8 mouse cellular contexts compared by ENCODE assay signal in genomic region chr13:47777206-47778099, GRCm38 (mm10).
DNase-seq lines count a peak whose midpoint lies in the region; ATAC-seq and TF ChIP-seq lines count a peak whose summit lies in the region.

No protein-coding gene starts in this region.

- TF ChIP-seq CTCF in spleen, adult 2 months (IDR thresholded peaks at IDR 0.05; ENCODE audit: extremely low read depth, insufficient read depth, insufficient read length, insufficient replicate concordance), result no peak
- TF ChIP-seq CTCF in testis, adult 2 months (IDR thresholded peaks at IDR 0.05; ENCODE audit: control insufficient read depth, insufficient read depth, insufficient replicate concordance, low read depth, low read length), result no peak

- no peak for ATAC-seq in forebrain, embryonic 14.5 days
- no peak for ATAC-seq in forebrain, embryonic 13.5 days
- ATAC-seq in limb, embryonic 15.5 days (ENCODE audit: insufficient number of reproducible peaks, low FRiP score, low TSS enrichment, low read depth), result peak; percentile 69; the same call in 1 of the 2 replicates

- H3K9me3 ChIP-seq in forebrain, embryonic 14.5 days (replicated peaks; ENCODE audit: control insufficient read depth, low read length), result no peaks in the 10 kb centered on the region
- H3K9me3 ChIP-seq in forebrain, embryonic 13.5 days (replicated peaks), result no peaks in the 10 kb centered on the region
- H3K9me3 ChIP-seq in limb, embryonic 15.5 days, result no peaks in the 10 kb centered on the region

- WGBS in forebrain, embryonic 14.5 days, result 68% methylated on average over 15 of the region's 15 CpGs
- WGBS in forebrain, embryonic 13.5 days, result 68% methylated on average over 15 of the region's 15 CpGs
- 75% methylated on average over 15 of the region's 15 CpGs for WGBS in spleen, adult 2 months
- WGBS in limb, embryonic 15.5 days, result 32% methylated on average over 15 of the region's 15 CpGs

- H3K4me2 ChIP-seq in forebrain, embryonic 14.5 days (ENCODE audit: low read length), result no peak overlapping the region
- H3K4me2 ChIP-seq in forebrain, embryonic 13.5 days, result no peak overlapping the region
- H3K4me2 ChIP-seq in limb, embryonic 15.5 days, result peak overlapping the region; percentile 30; the same call in 1 of the 2 replicates

- H3K36me3 ChIP-seq in forebrain, embryonic 14.5 days (ENCODE audit: control insufficient read depth, insufficient read depth, low read length), result no peaks in the 10 kb centered on the region
- H3K36me3 ChIP-seq in forebrain, embryonic 13.5 days (ENCODE audit: poor library complexity, severe bottlenecking), result no peaks in the 10 kb centered on the region
- H3K36me3 ChIP-seq in spleen, adult 2 months (ENCODE audit: control insufficient read depth, insufficient read depth, low read length), result no peaks in the 10 kb centered on the region
- no peaks in the 10 kb centered on the region for H3K36me3 ChIP-seq in limb, embryonic 15.5 days
- no peaks in the 10 kb centered on the region for H3K36me3 ChIP-seq in testis, adult 2 months (ENCODE audit: control insufficient read depth, insufficient read depth, low read length)

- H3K4me3 ChIP-seq in forebrain, embryonic 14.5 days (ENCODE audit: low read depth, low read length), result no peak overlapping the region
- H3K4me3 ChIP-seq in forebrain, embryonic 13.5 days, result no peak overlapping the region
- no peak overlapping the region for H3K4me3 ChIP-seq in spleen, adult 2 months (ENCODE audit: extremely low read depth, insufficient read depth, insufficient read length)
- H3K4me3 ChIP-seq in limb, embryonic 15.5 days, result 0 out of 2 replicates have a peak overlapping the region, but pooled peaks have one; percentile 1
- no peak overlapping the region for H3K4me3 ChIP-seq in testis, adult 2 months (ENCODE audit: control insufficient read depth, low read depth, low read length)

- peaks cover 8% of the 10 kb centered on the region; the same call in 1 of the 2 replicates for H3K4me1 ChIP-seq in forebrain, embryonic 14.5 days (ENCODE audit: control insufficient read depth, insufficient read depth, low read length)
- peaks cover 10% of the 10 kb centered on the region for H3K4me1 ChIP-seq in forebrain, embryonic 13.5 days
- H3K4me1 ChIP-seq in spleen, adult 2 months (ENCODE audit: control insufficient read depth, insufficient read depth, insufficient read length), result no peaks in the 10 kb centered on the region
- peaks cover 14% of the 10 kb centered on the region for H3K4me1 ChIP-seq in limb, embryonic 15.5 days
- H3K4me1 ChIP-seq in testis, adult 2 months (ENCODE audit: control insufficient read depth, insufficient read depth, low read length), result no peaks in the 10 kb centered on the region

- H3K9ac ChIP-seq in forebrain, embryonic 14.5 days (ENCODE audit: low read length), result no peak overlapping the region
- H3K9ac ChIP-seq in forebrain, embryonic 13.5 days, result no peak overlapping the region
- H3K9ac ChIP-seq in limb, embryonic 15.5 days, result no peak overlapping the region

- no peak overlapping the region for H3K27ac ChIP-seq in forebrain, embryonic 14.5 days (ENCODE audit: low read depth, low read length)
- H3K27ac ChIP-seq in forebrain, embryonic 13.5 days, result no peak overlapping the region
- 0 out of 2 replicates have a peak overlapping the region, but pooled peaks have one; percentile 5 for H3K27ac ChIP-seq in spleen, adult 2 months (ENCODE audit: insufficient read depth, low read length)
- H3K27ac ChIP-seq in limb, embryonic 15.5 days, result peak overlapping the region; percentile 78
- peak overlapping the region; percentile 71 for H3K27ac ChIP-seq in testis, adult 2 months (ENCODE audit: control insufficient read depth, insufficient read depth, low read depth, low read length)

- peak; percentile 33 for DNase-seq in forebrain, embryonic 14.5 days (ENCODE audit: low spot score)
- no peak for DNase-seq in spleen, adult 2 months (ENCODE audit: low read depth in 1 of 2, low spot score in 2 of 2)
- DNase-seq in spleen, postnatal 14 days (ENCODE audit: low spot score in 2 of 2), result no peak
- DNase-seq in layer of hippocampus, postnatal 25 days (ENCODE audit: extremely low spot score in 1 of 2, low spot score in 1 of 2), result no peak
- no peak for DNase-seq in right cerebral cortex, postnatal 10 days (ENCODE audit: low spot score in 2 of 2)

- no peaks in the 10 kb centered on the region for H3K27me3 ChIP-seq in forebrain, embryonic 14.5 days (replicated peaks; ENCODE audit: control insufficient read depth, insufficient read depth, low read length)
- no peaks in the 10 kb centered on the region for H3K27me3 ChIP-seq in forebrain, embryonic 13.5 days
- no peaks in the 10 kb centered on the region for H3K27me3 ChIP-seq in spleen, adult 2 months (ENCODE audit: control insufficient read depth, insufficient read depth, low read length)
- H3K27me3 ChIP-seq in limb, embryonic 15.5 days, result no peaks in the 10 kb centered on the region
- no peaks in the 10 kb centered on the region for H3K27me3 ChIP-seq in testis, adult 2 months (ENCODE audit: control insufficient read depth, insufficient read depth, low read length)

- no peak for TF ChIP-seq POLR2A in spleen, adult 2 months (IDR thresholded peaks at IDR 0.05; ENCODE audit: low read depth, low read length)
- no peak for TF ChIP-seq POLR2A in testis, adult 2 months (IDR thresholded peaks at IDR 0.05; ENCODE audit: control insufficient read depth, low read depth, low read length)

Comparison
In these comparisons a context has a peak if more than half of its experiments do, and no peak if none do; other contexts are left out.
1. H3K27ac ChIP-seq: peak in spleen, adult 2 months (single experiment), limb, embryonic 15.5 days (single experiment) and testis, adult 2 months (single experiment); none in forebrain, embryonic 14.5 days (single experiment) and forebrain, embryonic 13.5 days (single experiment).